Mouse (Mus musculus) lung, adult 2 months (tissue): Measurements from ENCODE around the gene Slc25a11. TPM values are rescaled to one million over a fixed set of nuclear protein-coding genes. Genes with fewer than 3 reads are reported as not detected.
A peak's percentile ranks its signal among the peaks of the same experiment; 100 is the strongest.

Experiments used
- DNase-seq: peaks from one replicate; pipeline ENCODE4 v3.0.0; 2022
- H3K4me1 ChIP-seq: fragments of 200-500 bp; 2 replicates; pipeline ENCODE4 v1.6.1; 2011; ENCODE audit warnings: low read length; ENCODE audit not compliant: control insufficient read depth, insufficient read depth
- H3K4me3 ChIP-seq: fragments of 200-500 bp; replicated peaks from 2 replicates; pipeline ENCODE3; 2011; ENCODE audit warnings: low read depth, mild to moderate bottlenecking, control low read depth, low read length; ENCODE audit errors: extremely low read depth
- CTCF ChIP-seq: fragments of 200-500 bp; IDR thresholded peaks from 2 replicates; pipeline ENCODE4 v1.5.1; 2011; ENCODE audit warnings: mild to moderate bottlenecking, low read length, control low read depth; ENCODE audit not compliant: insufficient read depth
- POLR2A ChIP-seq: fragments of 200-500 bp; IDR thresholded peaks from 2 replicates; pipeline ENCODE4 v1.6.1; 2011; ENCODE audit warnings: low read depth, mild to moderate bottlenecking, control low read depth, low read length, borderline replicate concordance; ENCODE audit errors: extremely low read depth
- WGBS: fragments of 180-500 bp; shearing (Covaris S2); methylation state at CpG from one replicate; pipeline ENCODE4 v1.1.7; 2018; 5-methylcytosine and 5-hydroxymethylcytosine counted together
- polyA plus RNA-seq: library from polyadenylated mRNA; depleted of rRNA; stranded (reverse); fragments of >200 nt; gene quantifications from 2 replicates; pipeline ENCODE4 v1.2.3, GENCODE M21; 2012

Slc25a11 gene
- polyA plus RNA-seq, 1 experiment = 113 TPM

GRCm38 (mm10) chr11:70646259-70646555, 1.1 kb downstream of the Slc25a11 start:
- peak overlapping the region; percentile 74 for H3K4me3 ChIP-seq
- H3K4me1 ChIP-seq = peaks cover 16% of the 10 kb centered on the region
- no peak for TF ChIP-seq POLR2A
- no peak for TF ChIP-seq CTCF
- DNase-seq = no peak
- 21% methylated on average over 3 of the region's 3 CpGs for WGBS

GRCm38 (mm10) chr11:70645461-70646258, 1.6 kb downstream of the Slc25a11 start:
- H3K4me3 ChIP-seq = no peak overlapping the region
- no peak for DNase-seq
- peaks cover 12% of the 10 kb centered on the region for H3K4me1 ChIP-seq
- 82% methylated on average over 12 of the region's 12 CpGs for WGBS
- TF ChIP-seq CTCF (no peak), POLR2A (no peak)

- WGBS = 94% methylated on average over 8 of the region's 8 CpGs
- Histone ChIP-seq H3K4me3 (no peak overlapping the region), H3K4me1 (peaks cover 11% of the 10 kb centered on the region)
- no peak for TF ChIP-seq CTCF
- TF ChIP-seq POLR2A = no peak
- DNase-seq = no peak
These were observed 2.6 kb downstream of the Slc25a11 start for GRCm38 (mm10) chr11:70644564-70645103.

- H3K4me3 ChIP-seq = no peak overlapping the region
- WGBS = 88% methylated on average over 6 of the region's 6 CpGs
- peaks cover 4% of the 10 kb centered on the region; the same call in 1 of the 2 replicates for H3K4me1 ChIP-seq
- TF ChIP-seq CTCF = no peak
- no peak for TF ChIP-seq POLR2A
- DNase-seq = no peak
These were observed 4.2 kb downstream of the Slc25a11 start for GRCm38 (mm10) chr11:70643051-70643450.

GRCm38 (mm10) chr11:70641241-70641640, 6.0 kb downstream of the Slc25a11 start:
- WGBS = 69% methylated on average over 7 of the region's 7 CpGs
- Histone ChIP-seq H3K4me3 (no peak overlapping the region), H3K4me1 (peaks cover 4% of the 10 kb centered on the region; the same call in 1 of the 2 replicates)
- no peak for DNase-seq
- TF ChIP-seq CTCF (no peak), POLR2A (no peak)

GRCm38 (mm10) chr11:70639976-70640375, 7.3 kb downstream of the Slc25a11 start:
- H3K4me1 ChIP-seq = no peaks in the 10 kb centered on the region
- TF ChIP-seq POLR2A = no peak
- no peak for TF ChIP-seq CTCF
- no peak overlapping the region for H3K4me3 ChIP-seq
- 45% methylated on average over 8 of the region's 8 CpGs for WGBS
- DNase-seq = no peak

GRCm38 (mm10) chr11:70638714-70639278, 8.5 kb downstream of the Slc25a11 start, which contains the start of gene Gp1ba:
TSS of gene Gp1ba (plus strand) at chr11:70639122.
- WGBS = 20% methylated on average over 5 of the region's 5 CpGs
- no peak for DNase-seq
- TF ChIP-seq POLR2A (no peak), CTCF (no peak)
- no peak within 1 kb of the TSS for H3K4me3 ChIP-seq
- H3K4me1 ChIP-seq = no peaks in the 10 kb centered on the region

- no peak for TF ChIP-seq POLR2A
- no peak for TF ChIP-seq CTCF
- no peaks in the 10 kb centered on the region for H3K4me1 ChIP-seq
- 88% methylated on average over 1 of the region's 1 CpGs for WGBS
- H3K4me3 ChIP-seq = no peak overlapping the region
- no peak for DNase-seq
These were observed 9.0 kb downstream of the Slc25a11 start for GRCm38 (mm10) chr11:70638293-70638692.

- WGBS = 95% methylated on average over 1 of the region's 1 CpGs
- no peak for DNase-seq
- TF ChIP-seq POLR2A = no peak
- TF ChIP-seq CTCF = no peak
- Histone ChIP-seq H3K4me1 (no peaks in the 10 kb centered on the region), H3K4me3 (no peak overlapping the region)
These were observed 9.5 kb downstream of the Slc25a11 start for GRCm38 (mm10) chr11:70637764-70638163.

- 81% methylated on average over 4 of the region's 4 CpGs for WGBS
- H3K4me1 ChIP-seq = no peaks in the 10 kb centered on the region
- TF ChIP-seq POLR2A = no peak
- TF ChIP-seq CTCF = no peak
- no peak for DNase-seq
- no peak overlapping the region for H3K4me3 ChIP-seq
These were observed 11.7 kb downstream of the Slc25a11 start for GRCm38 (mm10) chr11:70635601-70636000.
